Mouse (Mus musculus) c-Kit-positive CD71-positive TER-119-negative erythroid progenitor cells, embryonic 14.5 days (primary cell): ENCODE results near the gene Irf7.

Source experiments
- DNase-seq: peaks from one replicate; pipeline ENCODE4 v3.0.0-alpha.2; 2013; ENCODE audit warnings: low read depth

Gene Irf7

GRCm38 (mm10) chr7:141219558-141220099, 46.7 kb downstream of the Irf7 start:
- no peak for DNase-seq

- DNase-seq: no peak
Observed at GRCm38 (mm10) chr7:141218557-141219133, 47.6 kb downstream of the Irf7 start.

- no peak for DNase-seq
Observed at GRCm38 (mm10) chr7:141218141-141218540, 48.1 kb downstream of the Irf7 start.

- DNase-seq: no peak
Observed at GRCm38 (mm10) chr7:141217343-141218013, 48.8 kb downstream of the Irf7 start.

- DNase-seq: no peak
Observed at GRCm38 (mm10) chr7:141216894-141217293, 49.4 kb downstream of the Irf7 start.

- no peak for DNase-seq
Observed at GRCm38 (mm10) chr7:141215880-141216733, 50.2 kb downstream of the Irf7 start.

- DNase-seq: peak; percentile 96
Observed at GRCm38 (mm10) chr7:141215101-141215879, 51.0 kb downstream of the Irf7 start, which contains the start of gene Rassf7. TSS of gene Rassf7 (plus strand) at chr7:141215860.

GRCm38 (mm10) chr7:141214310-141214709, 52.0 kb downstream of the Irf7 start:
- DNase-seq: no peak

- no peak for DNase-seq
Observed at GRCm38 (mm10) chr7:141213605-141214235, 52.6 kb downstream of the Irf7 start, which contains the start of gene Lmntd2. TSS of gene Lmntd2 (minus strand) at chr7:141214080.

GRCm38 (mm10) chr7:141213133-141213532, 53.1 kb downstream of the Irf7 start:
- DNase-seq: no peak
